16 mouse cellular contexts compared by ENCODE assay signal in genomic region chr2:170403666-170404385, GRCm38 (mm10). TPM values are rescaled to one million over a fixed set of nuclear protein-coding genes. Genes with fewer than 3 reads are reported as not detected.
DNase-seq lines count a peak whose midpoint lies in the region; ATAC-seq lines count a peak whose summit lies in the region.
"Had no signal": no experiment of that assay in that cellular context is flagged by ENCODE, and none has a peak within 500 bp of the region (broad histone marks: within the 10 kb centered on the region; RNA-seq: fewer than 3 reads in every experiment).

No protein-coding gene starts in this region.

- H3K4me3 ChIP-seq in midbrain, embryonic 12.5 days, result no peak overlapping the region
- H3K4me3 ChIP-seq in midbrain, embryonic 16.5 days (ENCODE audit: low read depth, low read length), result no peak overlapping the region
- no peak overlapping the region for H3K4me3 ChIP-seq in neural tube, embryonic 13.5 days
- no peak overlapping the region for H3K4me3 ChIP-seq in heart, embryonic 11.5 days (ENCODE audit: low read depth, low read length)
- H3K4me3 ChIP-seq: limb, embryonic 13.5 days; megakaryocyte, embryonic 14.5 days had no signal

- no peak overlapping the region for H3K9ac ChIP-seq in midbrain, embryonic 12.5 days (replicated peaks)
- H3K9ac ChIP-seq in midbrain, embryonic 16.5 days (ENCODE audit: low read depth, low read length), result no peak overlapping the region
- no peak overlapping the region for H3K9ac ChIP-seq in neural tube, embryonic 13.5 days
- no peak overlapping the region for H3K9ac ChIP-seq in heart, embryonic 11.5 days (ENCODE audit: low read depth, low read length)

- H3K4me1 ChIP-seq in midbrain, embryonic 12.5 days, result peaks cover 30% of the 10 kb centered on the region
- peaks cover 28% of the 10 kb centered on the region for H3K4me1 ChIP-seq in midbrain, embryonic 16.5 days (ENCODE audit: control insufficient read depth, insufficient read depth, low read length)
- H3K4me1 ChIP-seq in neural tube, embryonic 13.5 days (replicated peaks), result peaks cover 61% of the 10 kb centered on the region
- peaks cover 3% of the 10 kb centered on the region for H3K4me1 ChIP-seq in heart, embryonic 11.5 days (ENCODE audit: control insufficient read depth, insufficient read depth, low read length)

- DNase-seq in embryo, embryonic 10.5 days (ENCODE audit: low spot score), result peak; percentile 46
- DNase-seq in embryo, embryonic 10 days (ENCODE audit: low spot score), result no peak
- peak; percentile 48 for DNase-seq in brain, adult 2 months (ENCODE audit: low read depth, low spot score)
- DNase-seq in spleen, adult 18-20 months, result no peak
- DNase-seq: adrenal gland, adult 8-10 months; heart, adult 11 months; heart, postnatal 10 days; kidney, postnatal 36 days; lung, adult 18-20 months had no signal

- no peak overlapping the region for H3K4me2 ChIP-seq in midbrain, embryonic 12.5 days (replicated peaks)
- H3K4me2 ChIP-seq in midbrain, embryonic 16.5 days (ENCODE audit: low read length), result no peak overlapping the region
- peak overlapping the region; percentile 48; the same call in 1 of the 2 replicates for H3K4me2 ChIP-seq in neural tube, embryonic 13.5 days
- no peak overlapping the region for H3K4me2 ChIP-seq in heart, embryonic 11.5 days
- H3K4me2 ChIP-seq: limb, embryonic 13.5 days had no signal

- no peaks in the 10 kb centered on the region for H3K36me3 ChIP-seq in midbrain, embryonic 12.5 days
- H3K36me3 ChIP-seq in midbrain, embryonic 16.5 days (ENCODE audit: control insufficient read depth, insufficient read depth, low read length), result no peaks in the 10 kb centered on the region
- H3K36me3 ChIP-seq in neural tube, embryonic 13.5 days, result no peaks in the 10 kb centered on the region
- no peaks in the 10 kb centered on the region for H3K36me3 ChIP-seq in heart, embryonic 11.5 days (ENCODE audit: control insufficient read depth, insufficient read depth, low read length)
- H3K36me3 ChIP-seq: limb, embryonic 13.5 days had no signal

- no peak for ATAC-seq in midbrain, embryonic 12.5 days (ENCODE audit: low FRiP score, low read depth)
- no peak for ATAC-seq in midbrain, embryonic 16.5 days
- ATAC-seq in neural tube, embryonic 13.5 days (ENCODE audit: low read depth), result no peak
- ATAC-seq in heart, embryonic 11.5 days (replicated peaks; ENCODE audit: insufficient number of reproducible peaks, low FRiP score, low TSS enrichment), result no peak
- ATAC-seq: intestine, embryonic 16.5 days had no signal

- no peaks in the 10 kb centered on the region for H3K9me3 ChIP-seq in midbrain, embryonic 12.5 days
- H3K9me3 ChIP-seq in midbrain, embryonic 16.5 days (replicated peaks; ENCODE audit: control insufficient read depth, low read length, poor library complexity, severe bottlenecking), result no peaks in the 10 kb centered on the region
- H3K9me3 ChIP-seq in neural tube, embryonic 13.5 days, result no peaks in the 10 kb centered on the region
- H3K9me3 ChIP-seq in heart, embryonic 11.5 days (replicated peaks; ENCODE audit: control insufficient read depth, low read length), result no peaks in the 10 kb centered on the region
- H3K9me3 ChIP-seq: limb, embryonic 13.5 days; megakaryocyte, embryonic 14.5 days had no signal

- 38% methylated on average over 10 of the region's 10 CpGs for WGBS in midbrain, embryonic 12.5 days
- 40% methylated on average over 10 of the region's 10 CpGs for WGBS in midbrain, embryonic 16.5 days
- WGBS in neural tube, embryonic 13.5 days, result 18% methylated on average over 10 of the region's 10 CpGs
- WGBS in heart, embryonic 11.5 days (ENCODE audit: insufficient replicate concordance), result 30% methylated on average over 10 of the region's 10 CpGs

- peaks cover 9% of the 10 kb centered on the region for H3K27me3 ChIP-seq in midbrain, embryonic 12.5 days
- H3K27me3 ChIP-seq in midbrain, embryonic 16.5 days (ENCODE audit: control insufficient read depth, insufficient read depth, low read depth, low read length), result no peaks in the 10 kb centered on the region
- 0 out of 2 replicates have a peak, but pooled peaks cover 2% of the 10 kb centered on the region for H3K27me3 ChIP-seq in neural tube, embryonic 13.5 days
- peaks cover 10% of the 10 kb centered on the region for H3K27me3 ChIP-seq in heart, embryonic 11.5 days (ENCODE audit: control insufficient read depth, insufficient read depth, low read length)

- 0 out of 2 replicates have a peak overlapping the region, but pooled peaks have one; percentile 35 for H3K27ac ChIP-seq in midbrain, embryonic 12.5 days (replicated peaks)
- no peak overlapping the region for H3K27ac ChIP-seq in midbrain, embryonic 16.5 days (ENCODE audit: low read length)
- peak overlapping the region; percentile 29 for H3K27ac ChIP-seq in neural tube, embryonic 13.5 days (replicated peaks)
- no peak overlapping the region for H3K27ac ChIP-seq in heart, embryonic 11.5 days (ENCODE audit: low read depth, low read length)
- H3K27ac ChIP-seq: limb, embryonic 13.5 days had no signal

RNA-seq across cellular contexts. Expression of gene Bcas1, which starts 23.8 kb away (rescaled TPM):
- polyA plus RNA-seq in midbrain, embryonic 12.5 days (2016; fragmentation: Nextera tagmentation; extraction: Ambion mirVana), result 4.4 and 5.1 TPM in 2 replicates
- 7.2 and 9.9 TPM in 2 replicates for polyA plus RNA-seq in midbrain, embryonic 16.5 days (2015; fragmentation: Nextera tagmentation; extraction: Ambion mirVana)
- polyA plus RNA-seq in neural tube, embryonic 13.5 days (2015; fragmentation: Nextera tagmentation; extraction: Ambion mirVana), result 15.6 and 15.7 TPM in 2 replicates
- polyA plus RNA-seq in heart, embryonic 11.5 days (2014; fragmentation: Nextera tagmentation; extraction: Ambion mirVana), result 0.97 and 1.1 TPM in 2 replicates

Comparison
In these comparisons a context has a peak if more than half of its experiments do, and no peak if none do; other contexts are left out.
1. DNase-seq: peak in embryo, embryonic 10.5 days (single experiment) and brain, adult 2 months (single experiment); none in embryo, embryonic 10 days (single experiment) and spleen, adult 18-20 months (0 of 2).
2. H3K27ac ChIP-seq: peak in midbrain, embryonic 12.5 days (single experiment) and neural tube, embryonic 13.5 days (single experiment); none in midbrain, embryonic 16.5 days (single experiment) and heart, embryonic 11.5 days (single experiment).